In the genomic region with DNA sequence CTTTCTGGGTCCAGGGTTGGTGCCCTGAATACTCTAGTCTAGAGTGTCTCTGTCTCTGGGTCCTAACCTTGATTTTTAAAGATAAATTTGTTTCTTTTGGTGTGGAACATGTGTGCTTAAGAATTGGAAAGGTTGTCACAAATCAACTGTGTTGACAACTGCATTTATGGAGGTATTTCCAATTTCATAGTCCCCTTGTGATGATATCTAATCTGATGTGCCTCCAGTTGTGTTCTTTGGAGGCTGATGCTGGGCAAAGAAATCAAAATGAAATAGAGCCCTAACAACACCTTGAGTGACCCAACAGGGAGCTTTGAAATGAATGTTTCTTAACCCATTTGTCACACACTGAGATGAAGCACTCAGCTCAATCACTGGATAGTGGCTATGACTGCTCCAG, we compare ENCODE assay signal across 22 mouse cellular contexts. TPM values are rescaled to one million over a fixed set of nuclear protein-coding genes. Genes with fewer than 3 reads are reported as not detected.
DNase-seq lines count a peak whose midpoint lies in the region; ATAC-seq lines count a peak whose summit lies in the region.
"Had no signal": no experiment of that assay in that cellular context is flagged by ENCODE, and none has a peak within 500 bp of the region (broad histone marks: within the 10 kb centered on the region; RNA-seq: fewer than 3 reads in every experiment).

No protein-coding gene starts in this region.

- no peak overlapping the region for H3K27ac ChIP-seq in midbrain, embryonic 11.5 days (ENCODE audit: low read depth, low read length)
- H3K27ac ChIP-seq in midbrain, embryonic 13.5 days, result no peak overlapping the region
- no peak overlapping the region for H3K27ac ChIP-seq in midbrain, embryonic 16.5 days (ENCODE audit: low read length)

- DNase-seq in midbrain, embryonic 11.5 days (ENCODE audit: low spot score, missing footprints), result peak; percentile 2
- DNase-seq in fat pad, adult 2 months (ENCODE audit: extremely low read depth, low read depth, low spot score), result peak; percentile 55
- DNase-seq in gonadal fat pad, adult 2 months (ENCODE audit: low read depth), result peak; percentile 60
- DNase-seq in spleen, postnatal 10 days (ENCODE audit: low spot score in 2 of 2), result no peak
- DNase-seq: adrenal gland, adult 2 months; adrenal gland, adult 8-10 months; adrenal gland, postnatal 10 days; adrenal gland, postnatal 14 days; adrenal gland, postnatal 25 days; adrenal gland, postnatal 36 days; B cell, adult 2 months; cerebellum, adult 11 months; cerebellum, adult 11-12 months; cerebellum, adult 18-20 months had no signal

- ATAC-seq in midbrain, embryonic 11.5 days (ENCODE audit: low FRiP score), result no peak
- no peak for ATAC-seq in midbrain, embryonic 13.5 days
- no peak for ATAC-seq in midbrain, embryonic 16.5 days
- ATAC-seq: activated CD4-positive, CD25-positive, alpha-beta regulatory T cell, adult 4 months; CD4-positive, CD25-positive, alpha-beta regulatory T cell, adult 4 months; Patski had no signal

- H3K4me3 ChIP-seq in midbrain, embryonic 11.5 days (ENCODE audit: low read depth, low read length), result no peak overlapping the region
- no peak overlapping the region for H3K4me3 ChIP-seq in midbrain, embryonic 13.5 days (replicated peaks)
- no peak overlapping the region for H3K4me3 ChIP-seq in midbrain, embryonic 16.5 days (ENCODE audit: low read depth, low read length)

- H3K4me2 ChIP-seq in midbrain, embryonic 11.5 days, result no peak overlapping the region
- no peak overlapping the region for H3K4me2 ChIP-seq in midbrain, embryonic 13.5 days (replicated peaks)
- no peak overlapping the region for H3K4me2 ChIP-seq in midbrain, embryonic 16.5 days (ENCODE audit: low read length)

- H3K36me3 ChIP-seq in midbrain, embryonic 11.5 days (ENCODE audit: control insufficient read depth, insufficient read depth, low read length), result no peaks in the 10 kb centered on the region
- H3K36me3 ChIP-seq in midbrain, embryonic 13.5 days, result no peaks in the 10 kb centered on the region
- no peaks in the 10 kb centered on the region for H3K36me3 ChIP-seq in midbrain, embryonic 16.5 days (ENCODE audit: control insufficient read depth, insufficient read depth, low read length)
- H3K36me3 ChIP-seq: G1E had no signal

- H3K4me1 ChIP-seq in midbrain, embryonic 11.5 days (ENCODE audit: control insufficient read depth, insufficient read depth, low read length), result no peaks in the 10 kb centered on the region
- no peaks in the 10 kb centered on the region for H3K4me1 ChIP-seq in midbrain, embryonic 13.5 days (replicated peaks)
- H3K4me1 ChIP-seq in midbrain, embryonic 16.5 days (ENCODE audit: control insufficient read depth, insufficient read depth, low read length), result no peaks in the 10 kb centered on the region

- H3K9ac ChIP-seq in midbrain, embryonic 11.5 days (ENCODE audit: low read length), result no peak overlapping the region
- no peak overlapping the region for H3K9ac ChIP-seq in midbrain, embryonic 13.5 days (replicated peaks)
- H3K9ac ChIP-seq in midbrain, embryonic 16.5 days (ENCODE audit: low read depth, low read length), result no peak overlapping the region

- no peaks in the 10 kb centered on the region for H3K27me3 ChIP-seq in midbrain, embryonic 11.5 days (ENCODE audit: control insufficient read depth, insufficient read depth, low read length)
- H3K27me3 ChIP-seq in midbrain, embryonic 13.5 days, result no peaks in the 10 kb centered on the region
- H3K27me3 ChIP-seq in midbrain, embryonic 16.5 days (ENCODE audit: control insufficient read depth, insufficient read depth, low read depth, low read length), result no peaks in the 10 kb centered on the region
- H3K27me3 ChIP-seq: CH12.LX had no signal

- no peaks in the 10 kb centered on the region for H3K9me3 ChIP-seq in midbrain, embryonic 11.5 days (ENCODE audit: control insufficient read depth, low read length)
- no peaks in the 10 kb centered on the region for H3K9me3 ChIP-seq in midbrain, embryonic 13.5 days
- H3K9me3 ChIP-seq in midbrain, embryonic 16.5 days (replicated peaks; ENCODE audit: control insufficient read depth, low read length, poor library complexity, severe bottlenecking), result no peaks in the 10 kb centered on the region
- H3K9me3 ChIP-seq: G1E had no signal

RNA-seq across cellular contexts. Expression of gene Dgki, which starts 15.5 kb away (rescaled TPM):
- polyA plus RNA-seq in midbrain, embryonic 11.5 days (2014; fragmentation: Nextera tagmentation; extraction: Ambion mirVana), result 2.1 TPM in 2 replicates
- polyA plus RNA-seq in midbrain, embryonic 13.5 days (2015; fragmentation: Nextera tagmentation; extraction: Ambion mirVana), result 4.8 and 6.4 TPM in 2 replicates
- 3.3 and 3.4 TPM in 2 replicates for polyA plus RNA-seq in gonadal fat pad, adult 2 months (2012; rRNA removed)
- polyA plus RNA-seq in midbrain, embryonic 16.5 days (2015; fragmentation: Nextera tagmentation; extraction: Ambion mirVana), result 7.4 and 7.6 TPM in 2 replicates
- polyA plus RNA-seq: C2C12, G1E had no signal

Comparison
In these comparisons a context has a peak if more than half of its experiments do, and no peak if none do; other contexts are left out.
1. DNase-seq: peak in midbrain, embryonic 11.5 days (single experiment), fat pad, adult 2 months (single experiment) and gonadal fat pad, adult 2 months (single experiment); none in spleen, postnatal 10 days (0 of 2).